Mouse (Mus musculus): ENCODE measurements at regions not wholly inside any gene's neighbourhood (a gene's known extent, or its start where the extent isn't known, plus 50 kb on each side); places are given as distances from the start of the nearest gene placed in this dataset.

GRCm38 (mm10) chr15:68620417-68621214 is 2119.9 kb upstream of the Lrrc6 start:
- Histone ChIP-seq H3K36me3 (ENCODE audit: control insufficient read depth, insufficient read depth, low read length) (no peaks in the 10 kb centered on the region), H3K9me3 (ENCODE audit: control insufficient read depth, low read length) (no peaks in the 10 kb centered on the region), H3K27ac (ENCODE audit: low read depth) (no peak overlapping the region), H3K9ac (ENCODE audit: low read length) (no peak overlapping the region), H3K4me1 (replicated peaks; ENCODE audit: control insufficient read depth, insufficient read depth, low read length) (no peaks in the 10 kb centered on the region), H3K27me3 (replicated peaks; ENCODE audit: control insufficient read depth, insufficient read depth, low read length) (no peaks in the 10 kb centered on the region), H3K4me3 (ENCODE audit: low read depth, low read length) (no peak overlapping the region), H3K4me2 (ENCODE audit: low read length) (no peak overlapping the region)
- no peak for DNase-seq (ENCODE audit: low spot score)
- no peak for ATAC-seq (replicated peaks; ENCODE audit: low FRiP score, low TSS enrichment, low read depth)
- WGBS = 66% methylated on average over 6 of the region's 6 CpGs

- WGBS = 41% methylated on average over 8 of the region's 8 CpGs
- Histone ChIP-seq H3K4me2 (ENCODE audit: low read length) (no peak overlapping the region), H3K9ac (ENCODE audit: low read length) (no peak overlapping the region), H3K36me3 (ENCODE audit: control insufficient read depth, insufficient read depth, low read length) (no peaks in the 10 kb centered on the region), H3K9me3 (ENCODE audit: control insufficient read depth, low read length) (no peaks in the 10 kb centered on the region), H3K4me1 (replicated peaks; ENCODE audit: control insufficient read depth, insufficient read depth, low read length) (no peaks in the 10 kb centered on the region), H3K27me3 (replicated peaks; ENCODE audit: control insufficient read depth, insufficient read depth, low read length) (no peaks in the 10 kb centered on the region), H3K4me3 (ENCODE audit: low read depth, low read length) (no peak overlapping the region), H3K27ac (ENCODE audit: low read depth) (no peak overlapping the region)
- no peak for DNase-seq (ENCODE audit: low spot score)
- no peak for ATAC-seq (replicated peaks; ENCODE audit: low FRiP score, low TSS enrichment, low read depth)
These were observed 2105.5 kb upstream of the Lrrc6 start for GRCm38 (mm10) chr15:68606110-68606791.

GRCm38 (mm10) chr15:68605478-68605877 is 2104.8 kb upstream of the Lrrc6 start:
- DNase-seq (ENCODE audit: low spot score) (no peak), ATAC-seq (replicated peaks; ENCODE audit: low FRiP score, low TSS enrichment, low read depth) (no peak)
- Histone ChIP-seq H3K9ac (ENCODE audit: low read length) (no peak overlapping the region), H3K4me1 (replicated peaks; ENCODE audit: control insufficient read depth, insufficient read depth, low read length) (no peaks in the 10 kb centered on the region), H3K27me3 (replicated peaks; ENCODE audit: control insufficient read depth, insufficient read depth, low read length) (no peaks in the 10 kb centered on the region), H3K4me3 (ENCODE audit: low read depth, low read length) (no peak overlapping the region), H3K36me3 (ENCODE audit: control insufficient read depth, insufficient read depth, low read length) (no peaks in the 10 kb centered on the region), H3K4me2 (ENCODE audit: low read length) (no peak overlapping the region), H3K27ac (ENCODE audit: low read depth) (no peak overlapping the region), H3K9me3 (ENCODE audit: control insufficient read depth, low read length) (no peaks in the 10 kb centered on the region)
- WGBS = 88% methylated on average over 2 of the region's 2 CpGs

- H3K4me3 ChIP-seq (ENCODE audit: low read depth, low read length) = no peak overlapping the region
- H3K27ac ChIP-seq (ENCODE audit: low read depth) = no peak overlapping the region
- no peak overlapping the region for H3K9ac ChIP-seq (ENCODE audit: low read length)
- no peaks in the 10 kb centered on the region for H3K27me3 ChIP-seq (replicated peaks; ENCODE audit: control insufficient read depth, insufficient read depth, low read length)
- no peak for DNase-seq (ENCODE audit: low spot score)
- ATAC-seq (replicated peaks; ENCODE audit: low FRiP score, low TSS enrichment, low read depth) = no peak
- no peaks in the 10 kb centered on the region for H3K9me3 ChIP-seq (ENCODE audit: control insufficient read depth, low read length)
- no peak overlapping the region for H3K4me2 ChIP-seq (ENCODE audit: low read length)
- WGBS = 78% methylated on average over 4 of the region's 4 CpGs
- no peaks in the 10 kb centered on the region for H3K36me3 ChIP-seq (ENCODE audit: control insufficient read depth, insufficient read depth, low read length)
- no peaks in the 10 kb centered on the region for H3K4me1 ChIP-seq (replicated peaks; ENCODE audit: control insufficient read depth, insufficient read depth, low read length)
These were observed 2081.5 kb upstream of the Lrrc6 start for GRCm38 (mm10) chr15:68582177-68582576.

GRCm38 (mm10) chr15:68579486-68579885 is 2078.8 kb upstream of the Lrrc6 start:
- Histone ChIP-seq H3K9ac (ENCODE audit: low read length) (no peak overlapping the region), H3K9me3 (ENCODE audit: control insufficient read depth, low read length) (no peaks in the 10 kb centered on the region), H3K4me3 (ENCODE audit: low read depth, low read length) (no peak overlapping the region), H3K36me3 (ENCODE audit: control insufficient read depth, insufficient read depth, low read length) (no peaks in the 10 kb centered on the region), H3K4me1 (replicated peaks; ENCODE audit: control insufficient read depth, insufficient read depth, low read length) (no peaks in the 10 kb centered on the region), H3K4me2 (ENCODE audit: low read length) (no peak overlapping the region), H3K27ac (ENCODE audit: low read depth) (no peak overlapping the region), H3K27me3 (replicated peaks; ENCODE audit: control insufficient read depth, insufficient read depth, low read length) (no peaks in the 10 kb centered on the region)
- ATAC-seq (replicated peaks; ENCODE audit: low FRiP score, low TSS enrichment, low read depth) = no peak
- WGBS = 94% methylated on average over 2 of the region's 2 CpGs
- no peak for DNase-seq (ENCODE audit: low spot score)

- H3K9ac ChIP-seq (ENCODE audit: low read length) = no peak overlapping the region
- 74% methylated on average over 3 of the region's 3 CpGs for WGBS
- no peak for DNase-seq (ENCODE audit: low spot score)
- no peak overlapping the region for H3K4me3 ChIP-seq (ENCODE audit: low read depth, low read length)
- H3K4me2 ChIP-seq (ENCODE audit: low read length) = no peak overlapping the region
- no peaks in the 10 kb centered on the region for H3K9me3 ChIP-seq (ENCODE audit: control insufficient read depth, low read length)
- ATAC-seq (replicated peaks; ENCODE audit: low FRiP score, low TSS enrichment, low read depth) = no peak
- H3K27ac ChIP-seq (ENCODE audit: low read depth) = no peak overlapping the region
- H3K36me3 ChIP-seq (ENCODE audit: control insufficient read depth, insufficient read depth, low read length) = no peaks in the 10 kb centered on the region
- no peaks in the 10 kb centered on the region for H3K27me3 ChIP-seq (replicated peaks; ENCODE audit: control insufficient read depth, insufficient read depth, low read length)
- H3K4me1 ChIP-seq (replicated peaks; ENCODE audit: control insufficient read depth, insufficient read depth, low read length) = no peaks in the 10 kb centered on the region
These were observed 2059.9 kb upstream of the Lrrc6 start for GRCm38 (mm10) chr15:68560654-68561053.

- Histone ChIP-seq H3K27ac (ENCODE audit: low read depth) (no peak overlapping the region), H3K4me1 (replicated peaks; ENCODE audit: control insufficient read depth, insufficient read depth, low read length) (no peaks in the 10 kb centered on the region), H3K36me3 (ENCODE audit: control insufficient read depth, insufficient read depth, low read length) (no peaks in the 10 kb centered on the region), H3K4me3 (ENCODE audit: low read depth, low read length) (no peak overlapping the region), H3K9me3 (ENCODE audit: control insufficient read depth, low read length) (no peaks in the 10 kb centered on the region), H3K9ac (ENCODE audit: low read length) (no peak overlapping the region), H3K27me3 (replicated peaks; ENCODE audit: control insufficient read depth, insufficient read depth, low read length) (no peaks in the 10 kb centered on the region), H3K4me2 (ENCODE audit: low read length) (no peak overlapping the region)
- ATAC-seq (replicated peaks; ENCODE audit: low FRiP score, low TSS enrichment, low read depth) = no peak
- WGBS = 48% methylated on average over 7 of the region's 7 CpGs
- no peak for DNase-seq (ENCODE audit: low spot score)
These were observed 2055.4 kb upstream of the Lrrc6 start for GRCm38 (mm10) chr15:68556133-68556532.

- DNase-seq (ENCODE audit: low spot score) = no peak
- H3K27me3 ChIP-seq (replicated peaks; ENCODE audit: control insufficient read depth, insufficient read depth, low read length) = no peaks in the 10 kb centered on the region
- H3K9me3 ChIP-seq (ENCODE audit: control insufficient read depth, low read length) = no peaks in the 10 kb centered on the region
- no peak overlapping the region for H3K9ac ChIP-seq (ENCODE audit: low read length)
- no peaks in the 10 kb centered on the region for H3K36me3 ChIP-seq (ENCODE audit: control insufficient read depth, insufficient read depth, low read length)
- 81% methylated on average over 4 of the region's 4 CpGs for WGBS
- no peak for ATAC-seq (replicated peaks; ENCODE audit: low FRiP score, low TSS enrichment, low read depth)
- no peaks in the 10 kb centered on the region for H3K4me1 ChIP-seq (replicated peaks; ENCODE audit: control insufficient read depth, insufficient read depth, low read length)
- no peak overlapping the region for H3K27ac ChIP-seq (ENCODE audit: low read depth)
- no peak overlapping the region for H3K4me2 ChIP-seq (ENCODE audit: low read length)
- H3K4me3 ChIP-seq (ENCODE audit: low read depth, low read length) = no peak overlapping the region
These were observed 2035.3 kb upstream of the Lrrc6 start for GRCm38 (mm10) chr15:68536055-68536325.
